In the genomic region with DNA sequence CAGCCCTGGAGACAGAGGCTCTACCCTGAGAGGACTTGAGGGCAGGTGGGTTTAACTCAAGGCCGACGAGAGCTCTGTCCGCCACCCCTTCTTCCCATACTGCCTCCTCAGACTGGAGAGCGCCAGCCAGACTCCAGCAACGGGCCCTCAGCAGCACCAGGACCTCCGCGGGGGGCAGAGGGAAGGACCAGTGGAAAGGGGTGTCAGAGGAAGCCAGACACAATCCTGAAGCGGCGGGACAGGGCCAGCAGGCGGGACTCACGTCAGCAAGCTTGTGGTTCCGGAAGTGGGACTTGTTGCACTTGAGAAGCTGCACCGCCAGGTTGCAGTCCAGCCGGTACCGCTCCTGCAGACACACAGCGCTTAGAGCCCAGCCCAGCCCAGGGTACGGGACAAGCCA, we compare ENCODE assay signal across 28 mouse cellular contexts. TPM values are rescaled to one million over a fixed set of nuclear protein-coding genes. Genes with fewer than 3 reads are reported as not detected.
"Had no signal": no experiment of that assay in that cellular context is flagged by ENCODE, and none has a peak within 500 bp of the region (broad histone marks: within the 10 kb centered on the region; RNA-seq: fewer than 3 reads in every experiment).

No protein-coding gene starts in this region.

- H3K27ac ChIP-seq: hindbrain, embryonic 13.5 days; hindbrain, embryonic 15.5 days; hindbrain, postnatal 0 days; kidney, embryonic 15.5 days; kidney, postnatal 0 days; limb, embryonic 12.5 days; limb, embryonic 15.5 days; liver, embryonic 12.5 days; liver, embryonic 14.5 days had no signal

- DNase-seq: forebrain, postnatal 0 days; gastrocnemius, postnatal 14 days; gastrocnemius, postnatal 36 days; heart, adult 18-20 months; heart, postnatal 14 days; kidney, adult 11 months; kidney, adult 2 months; kidney, adult 9 months; kidney, postnatal 14 days; kidney, postnatal 36 days; layer of hippocampus, adult 9-11 months; layer of hippocampus, postnatal 36 days; left cerebral cortex, postnatal 4 days had no signal

- H3K4me2 ChIP-seq: hindbrain, embryonic 13.5 days; hindbrain, embryonic 15.5 days; kidney, embryonic 15.5 days; limb, embryonic 12.5 days; limb, embryonic 15.5 days; liver, embryonic 12.5 days had no signal

- H3K4me3 ChIP-seq: heart, embryonic 10.5 days; hindbrain, embryonic 13.5 days; hindbrain, embryonic 15.5 days; kidney, embryonic 15.5 days; limb, embryonic 12.5 days; limb, embryonic 15.5 days; liver, embryonic 12.5 days had no signal

- ATAC-seq: forebrain, postnatal 0 days; hindbrain, postnatal 0 days; intestine, embryonic 16.5 days; liver, embryonic 12.5 days had no signal

- H3K27me3 ChIP-seq: hindbrain, embryonic 15.5 days had no signal

- H3K9me3 ChIP-seq: heart, embryonic 10.5 days; hindbrain, embryonic 13.5 days; hindbrain, embryonic 15.5 days; kidney, embryonic 15.5 days; limb, embryonic 15.5 days; liver, embryonic 12.5 days had no signal

- H3K9ac ChIP-seq: forebrain, postnatal 0 days; hindbrain, embryonic 13.5 days; hindbrain, embryonic 15.5 days; kidney, embryonic 15.5 days; limb, embryonic 12.5 days; limb, embryonic 15.5 days; liver, embryonic 12.5 days; liver, embryonic 14.5 days had no signal

RNA-seq across cellular contexts. Expression of a gene that starts 6.3 kb away (rescaled TPM):
- total RNA-seq: gastrocnemius, adult 8-10 months; hematopoietic stem cell, adult 5-6 weeks; liver, adult 2 months had no signal

RNA-seq across cellular contexts. Expression of a gene that starts 37.5 kb away (rescaled TPM):
- total RNA-seq: gastrocnemius, adult 18-20 months; hematopoietic stem cell, adult 5-6 weeks; liver, adult 2 months had no signal
- polyA plus RNA-seq: liver, adult 2 months; liver, embryonic 12.5 days had no signal
